Mouse (Mus musculus) urinary bladder, adult 18-20 months (tissue): ENCODE measurements around the gene Anp32a.
A peak's percentile ranks its signal among the peaks of the same experiment; 100 is the strongest.

ENCODE experiments used
- DNase-seq, 2 experiments: peaks; one replicate each; pipeline ENCODE4 v3.0.0; 2022; ENCODE audit warnings: low spot score in 2 of 2, mixed read lengths in 2 of 2

Gene Anp32a

DNA sequence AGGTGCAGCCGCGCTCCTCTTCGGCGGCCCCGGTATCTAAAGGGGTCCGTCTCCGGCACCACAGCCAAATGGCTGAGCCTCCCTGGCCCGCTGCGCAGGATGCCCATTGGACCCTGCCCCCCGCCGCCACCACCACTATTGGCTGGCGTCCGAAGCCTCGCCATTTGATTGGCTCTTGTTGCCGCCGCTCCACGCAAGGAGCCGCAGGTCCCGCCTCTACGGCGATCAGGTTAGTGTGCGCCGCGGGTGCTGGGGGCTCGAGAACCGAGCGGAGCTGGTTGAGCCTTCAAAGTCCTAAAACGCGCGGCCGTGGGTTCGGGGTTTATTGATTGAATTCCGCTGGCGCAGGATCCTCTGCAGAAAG, at the start of gene Anp32a:
Gene Anp32a (plus strand): TSS at position 171 of the 364 bp plus-strand sequence.
- peak; percentile 97 to 98 for DNase-seq

DNA sequence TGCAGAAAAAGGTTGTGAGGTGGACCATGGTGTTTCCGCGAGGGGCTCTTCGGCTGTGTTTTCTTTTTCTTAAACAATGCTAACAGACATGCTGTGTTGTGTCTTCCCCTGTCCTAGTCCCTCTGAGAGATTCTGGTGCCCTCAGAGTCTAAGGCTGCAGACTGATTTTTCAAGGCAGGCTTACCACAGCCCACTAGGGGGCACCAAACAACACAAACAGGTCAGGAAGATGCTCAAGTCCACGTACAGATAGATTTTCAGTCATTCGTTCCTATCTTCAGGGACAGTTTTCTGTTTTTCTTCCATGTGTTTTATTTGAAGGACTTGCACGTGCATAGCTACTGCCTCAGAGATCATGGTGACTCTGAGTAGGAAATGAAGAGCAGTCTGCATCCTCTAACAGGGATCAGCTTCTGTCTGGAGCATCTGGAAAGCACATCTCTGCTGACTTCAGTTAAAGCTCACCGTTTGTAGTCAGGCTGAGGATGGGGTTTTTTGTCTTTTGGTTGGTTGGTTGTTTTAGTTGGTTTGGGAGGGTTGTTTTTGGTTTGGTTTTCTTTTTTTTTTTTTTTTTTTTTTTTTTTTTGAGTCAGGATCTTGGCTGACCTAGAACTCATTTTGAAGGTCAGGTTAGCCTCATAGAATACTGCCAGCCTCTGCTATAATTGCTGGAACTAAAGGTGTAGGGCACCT, 45.9 kb upstream of the Anp32a start:
- peak; percentile 52 to 56 for DNase-seq

DNA sequence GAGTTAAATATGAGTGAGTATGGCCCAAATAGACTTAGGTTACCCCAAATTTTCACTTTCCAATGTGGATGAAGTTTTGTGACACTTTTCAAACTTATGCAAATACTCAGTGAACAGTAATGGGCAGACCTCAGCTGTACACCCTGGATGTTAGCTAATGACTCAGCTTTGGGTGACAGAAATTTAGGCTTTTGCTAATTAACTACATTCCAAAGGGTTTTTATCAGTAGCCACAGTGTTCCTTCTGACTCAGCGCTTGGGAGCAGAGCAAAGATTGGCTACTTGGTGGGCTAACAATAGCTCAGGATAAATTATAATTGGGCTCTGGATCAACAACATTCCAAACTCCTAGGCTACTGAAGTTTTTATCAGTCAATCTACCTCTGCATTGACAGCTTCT, 44.2 kb upstream of the Anp32a start:
- DNase-seq, result no peak

DNA sequence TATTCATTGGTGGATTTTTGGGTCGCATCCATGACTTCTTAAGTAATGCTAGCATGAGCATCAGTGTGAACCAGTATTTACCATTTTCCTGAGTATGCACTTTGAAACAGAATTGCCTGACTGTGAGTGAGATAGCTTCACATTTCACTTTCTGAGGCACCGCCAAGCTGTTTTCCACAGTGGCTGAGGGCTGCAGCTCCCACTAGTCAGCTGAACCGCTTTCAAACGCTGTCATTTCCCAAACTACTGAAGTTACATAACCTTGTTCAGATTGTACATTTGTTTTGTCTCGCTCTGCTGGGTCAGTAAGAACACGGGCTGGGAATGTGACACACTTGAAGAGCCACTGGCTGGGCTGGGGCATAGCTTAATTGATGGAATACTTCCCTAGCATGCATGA, 25.5 kb upstream of the Anp32a start:
- no peak for DNase-seq

DNA sequence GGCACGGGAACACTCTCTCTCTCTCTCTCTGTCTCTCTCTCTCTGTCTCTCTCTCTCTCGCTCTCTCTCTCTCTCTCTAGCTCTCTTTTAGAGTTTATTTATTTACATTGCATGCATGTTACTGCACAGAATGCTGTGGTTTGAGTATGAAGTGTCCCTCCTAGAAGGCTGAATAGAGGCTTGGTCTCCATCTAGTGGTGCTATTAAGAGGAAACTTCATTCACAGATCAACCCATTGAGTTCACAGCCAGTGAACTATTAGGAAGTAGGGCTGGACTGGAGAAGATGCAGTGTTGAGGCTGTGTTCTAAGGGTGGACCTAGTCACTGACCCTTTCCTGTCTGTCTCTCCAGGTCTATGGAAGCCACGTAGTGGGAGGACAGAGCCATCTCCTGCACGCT, 22.4 kb upstream of the Anp32a start:
- no peak for DNase-seq

DNA sequence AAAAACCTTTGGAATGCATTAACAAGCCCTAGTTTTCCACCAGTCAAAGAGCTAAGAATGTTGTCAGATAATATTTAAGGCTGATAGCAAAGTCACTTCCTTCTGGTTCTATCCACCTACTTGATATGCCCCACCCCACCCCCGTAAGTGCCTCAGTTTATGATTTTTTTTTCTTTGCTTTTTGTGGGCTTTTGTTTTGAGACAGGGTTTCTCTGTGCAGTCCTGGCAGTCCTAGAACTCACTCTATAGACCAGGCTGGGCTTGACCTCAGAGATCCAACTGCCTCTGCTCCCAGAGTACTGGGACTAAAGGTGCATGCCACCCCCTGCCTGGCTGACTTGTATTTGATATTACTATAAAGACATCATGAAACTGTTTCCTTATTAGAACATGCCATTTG, 17.3 kb upstream of the Anp32a start:
- DNase-seq, result no peak

DNA sequence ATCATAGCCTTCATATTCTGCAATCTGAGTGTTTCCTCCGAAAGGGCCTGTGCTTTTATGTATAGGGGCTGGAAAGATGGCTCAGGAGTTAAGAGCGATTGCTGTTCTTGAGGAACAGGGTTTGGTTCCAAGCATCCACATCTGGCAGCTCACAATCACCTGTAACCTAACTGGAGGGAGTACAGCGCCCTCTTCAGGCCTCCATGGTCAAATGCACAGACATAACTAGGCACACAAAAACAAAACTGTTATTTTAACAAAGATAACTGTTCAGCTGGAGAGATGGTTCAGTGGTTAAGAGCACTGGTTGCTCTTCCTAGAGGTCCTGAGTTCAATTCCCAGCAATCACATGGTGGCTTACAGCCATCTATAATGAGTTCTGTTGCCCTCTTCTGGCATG, 15.1 kb upstream of the Anp32a start:
- DNase-seq, result no peak

DNA sequence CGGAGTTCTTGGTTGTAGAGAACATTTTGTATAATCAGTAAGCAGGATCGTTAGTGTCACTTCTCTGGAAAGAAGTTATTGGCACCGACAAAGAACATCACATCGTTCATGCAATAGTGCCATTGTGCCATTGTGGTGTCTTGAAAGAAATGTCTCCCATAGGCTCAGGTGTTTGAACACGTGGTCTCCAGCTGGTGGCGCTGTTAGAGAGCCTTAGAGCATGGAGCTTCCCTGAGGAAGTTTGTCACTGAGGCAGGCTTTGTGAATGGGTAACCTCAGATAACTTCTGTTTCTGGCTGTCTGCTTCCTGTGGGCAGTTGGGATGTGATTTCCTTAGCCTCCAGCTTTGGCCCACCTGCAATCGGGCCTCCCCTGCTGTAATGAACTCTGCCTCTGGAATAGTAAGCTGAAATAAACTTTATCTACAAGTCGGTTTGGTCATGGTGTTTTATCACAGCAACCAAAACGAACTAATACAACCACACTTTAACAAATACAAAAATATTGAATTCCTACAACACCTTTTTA, 6.7 kb upstream of the Anp32a start:
- DNase-seq, result no peak

DNA sequence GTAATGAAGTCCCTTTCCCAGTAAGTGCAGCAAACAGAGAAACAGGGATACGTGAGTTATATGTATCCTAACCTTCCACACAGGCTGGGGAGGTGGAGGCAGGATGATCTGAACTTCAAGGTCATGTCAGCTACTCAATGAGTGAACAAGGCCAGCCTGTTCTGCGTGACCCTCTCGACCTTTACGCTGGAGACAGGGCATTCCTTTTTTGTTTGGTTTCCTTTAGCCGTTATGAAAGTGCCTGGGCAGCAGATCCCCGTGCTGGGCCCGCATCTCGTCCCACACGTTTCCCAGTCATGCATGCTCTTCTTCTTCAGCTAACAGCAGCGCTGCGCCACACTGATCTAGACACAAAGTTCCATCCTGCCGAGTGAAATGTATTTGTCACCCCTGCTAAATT, 5.7 kb upstream of the Anp32a start:
- DNase-seq, result no peak

DNA sequence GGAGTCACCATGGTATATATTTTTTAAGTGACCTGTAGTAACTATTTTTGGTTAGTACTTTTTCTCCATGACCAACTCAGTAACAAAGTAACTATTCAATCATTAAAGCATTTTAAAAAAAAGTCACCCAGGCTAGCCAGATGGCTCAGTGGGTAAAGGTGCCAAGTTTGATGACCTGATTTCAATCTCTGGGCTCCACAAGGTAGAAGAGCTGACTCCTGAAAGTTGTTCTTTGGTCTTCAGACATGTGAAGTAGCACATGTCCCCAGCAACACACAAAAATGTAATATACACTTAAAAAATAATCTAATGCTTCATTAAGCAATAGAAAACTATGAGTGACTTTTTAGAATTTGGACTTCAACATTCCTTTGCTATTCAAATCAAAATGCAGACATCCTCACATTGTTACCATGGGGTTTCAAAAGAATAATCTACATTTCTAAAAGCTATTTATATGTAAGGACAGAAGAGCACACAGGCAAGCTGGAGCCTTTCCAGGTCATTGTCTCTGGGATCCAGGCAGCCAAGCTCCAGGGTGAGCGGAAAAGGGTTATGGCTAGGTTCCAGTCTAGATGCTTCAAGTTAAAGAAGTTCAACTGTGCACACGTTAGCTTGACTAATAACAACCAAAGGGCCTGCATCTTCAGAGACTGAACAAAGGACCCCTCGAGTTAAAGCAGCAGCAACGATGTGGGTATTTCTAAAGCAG, 3.0 kb upstream of the Anp32a start:
- DNase-seq, result no peak

DNA sequence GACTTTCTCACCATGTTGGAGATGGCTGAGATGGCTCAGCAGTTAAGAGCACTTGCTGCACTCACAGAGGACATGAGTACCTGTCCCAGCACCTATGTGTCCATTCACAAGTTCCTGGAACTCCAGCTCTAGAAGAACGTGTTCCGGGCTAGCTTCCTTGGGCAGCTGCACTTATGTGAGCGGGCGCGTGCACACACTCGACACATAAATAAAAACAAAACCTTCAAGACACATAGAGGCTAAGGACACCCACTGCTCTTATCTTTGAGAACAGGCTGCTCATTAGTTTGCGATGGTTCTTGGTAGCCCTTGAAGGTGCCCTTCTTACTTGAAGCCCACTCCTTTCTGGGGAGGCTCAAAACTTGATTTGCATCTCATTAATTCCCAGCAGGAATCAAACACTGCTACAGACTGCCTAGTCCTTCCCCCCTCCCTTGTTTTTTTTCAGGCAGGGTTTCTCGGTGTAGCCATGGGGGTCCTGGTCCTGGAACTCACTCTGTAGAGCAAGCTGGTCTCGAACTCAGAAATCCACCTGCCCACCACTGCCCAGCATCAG, 2.4 kb upstream of the Anp32a start:
- DNase-seq, result no peak

DNA sequence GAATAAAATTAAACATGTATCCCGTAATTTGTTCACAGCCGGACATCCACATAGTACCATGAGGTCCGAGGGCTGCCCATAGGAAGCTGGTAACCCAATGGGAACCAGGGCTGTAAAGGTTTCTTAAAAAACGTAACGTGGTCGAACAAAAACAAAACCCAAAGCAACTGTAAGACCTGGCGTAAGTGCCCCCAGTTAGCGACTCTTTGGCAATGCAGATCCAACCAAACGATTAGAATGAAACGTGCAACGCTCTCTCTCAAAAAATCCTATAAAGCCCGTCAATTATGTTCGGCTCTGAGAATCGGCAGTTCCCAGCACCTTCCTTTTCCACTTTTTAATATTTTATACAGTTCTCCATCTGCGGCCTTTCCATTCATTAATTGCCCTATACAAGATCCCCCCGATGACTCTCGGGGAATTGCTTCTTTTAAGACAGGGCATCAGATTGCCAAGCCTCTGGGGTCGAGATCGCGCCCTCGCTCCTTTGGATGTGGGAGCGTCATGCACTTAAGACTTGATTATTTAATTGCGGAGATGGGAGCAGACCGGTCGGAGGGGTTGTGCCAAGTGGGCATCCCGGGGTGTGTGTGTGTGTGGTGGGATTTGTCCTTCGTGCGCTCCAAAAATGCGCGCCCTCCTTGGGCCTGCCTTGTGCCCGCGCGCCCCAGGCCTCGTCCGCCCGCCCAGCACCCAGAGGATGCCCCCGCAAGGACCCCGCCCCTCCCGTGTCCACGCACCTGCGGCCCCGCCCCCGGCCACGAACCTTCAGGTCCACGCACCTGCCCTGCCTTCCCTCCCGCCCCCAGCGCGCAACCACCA, 581 bp upstream of the Anp32a start:
- no peak for DNase-seq

DNA sequence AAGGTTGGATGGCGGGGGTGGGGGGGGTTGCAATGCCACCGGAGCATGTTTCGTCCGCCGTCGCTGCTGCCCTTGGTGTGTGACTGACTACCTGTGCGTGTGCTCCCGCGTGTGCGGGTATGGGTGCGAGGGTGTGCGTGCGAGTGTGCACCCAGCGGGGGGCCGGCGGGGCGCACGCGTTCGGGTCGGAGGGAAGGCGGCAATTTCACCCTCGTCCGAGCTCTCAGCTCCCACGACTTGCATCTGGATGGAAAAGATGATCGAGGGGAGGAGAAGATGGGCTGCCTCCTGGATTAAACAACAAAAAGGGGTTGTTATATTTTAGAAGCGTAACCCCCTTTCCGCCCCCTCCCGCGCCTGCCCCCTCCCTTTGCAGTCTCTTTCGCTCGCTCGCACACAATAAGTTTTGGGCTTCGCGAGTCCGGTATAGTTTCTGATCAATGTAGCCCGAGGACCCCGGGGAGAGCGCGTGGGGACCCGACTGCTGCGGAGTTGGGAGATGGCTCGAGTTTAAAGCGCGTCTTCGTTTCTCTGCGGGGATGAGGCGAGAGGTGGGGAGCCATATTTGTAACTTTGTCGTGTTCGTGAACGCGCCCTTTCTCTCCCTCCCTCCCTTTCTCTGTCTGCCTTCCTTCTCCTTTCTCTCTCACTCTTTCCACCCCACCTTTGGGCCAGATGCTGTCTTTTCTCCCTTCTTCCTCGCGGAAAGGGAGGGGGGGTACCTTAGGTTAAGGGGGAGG, 778 bp downstream of the Anp32a start:
- peak in 1 of 2 experiments; percentile 43 for DNase-seq

DNA sequence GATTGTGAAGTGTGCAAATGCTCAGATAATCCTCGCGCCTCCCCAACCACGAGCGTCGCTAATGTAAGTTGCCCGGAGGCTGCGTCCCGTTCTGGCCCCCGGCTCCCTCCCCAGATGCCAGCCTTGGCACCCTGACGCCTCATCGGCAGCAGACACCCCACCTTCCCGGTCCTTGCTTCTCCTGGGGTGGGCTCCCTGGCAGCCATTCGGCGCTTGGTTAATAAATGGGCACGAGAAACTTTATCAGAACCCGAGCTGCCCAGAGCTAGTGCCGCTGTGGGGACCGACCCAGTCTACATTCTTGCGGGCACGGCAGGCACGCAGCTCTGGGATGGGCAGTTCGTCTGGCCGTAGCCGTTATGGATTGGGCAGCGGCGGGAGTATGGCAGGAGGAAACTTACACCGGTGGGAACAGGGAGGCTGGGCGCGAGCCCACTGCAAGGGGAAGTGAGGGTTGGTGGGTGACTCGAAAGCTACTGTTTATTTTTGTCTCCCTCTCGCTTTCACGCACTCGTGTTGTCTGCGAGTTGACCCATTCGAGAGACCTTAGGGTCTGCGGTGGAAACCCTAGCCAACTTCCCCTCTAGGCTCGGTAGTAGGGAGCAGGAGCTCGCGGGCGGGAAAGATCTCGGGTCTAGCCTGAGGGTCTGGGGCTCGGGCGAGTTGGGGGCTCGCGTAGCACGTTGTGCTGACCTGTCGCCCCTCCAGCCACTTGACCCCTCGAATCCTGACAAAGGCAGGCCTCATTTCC, 1.5 kb downstream of the Anp32a start:
- DNase-seq, result peak; percentile 41 to 80

DNA sequence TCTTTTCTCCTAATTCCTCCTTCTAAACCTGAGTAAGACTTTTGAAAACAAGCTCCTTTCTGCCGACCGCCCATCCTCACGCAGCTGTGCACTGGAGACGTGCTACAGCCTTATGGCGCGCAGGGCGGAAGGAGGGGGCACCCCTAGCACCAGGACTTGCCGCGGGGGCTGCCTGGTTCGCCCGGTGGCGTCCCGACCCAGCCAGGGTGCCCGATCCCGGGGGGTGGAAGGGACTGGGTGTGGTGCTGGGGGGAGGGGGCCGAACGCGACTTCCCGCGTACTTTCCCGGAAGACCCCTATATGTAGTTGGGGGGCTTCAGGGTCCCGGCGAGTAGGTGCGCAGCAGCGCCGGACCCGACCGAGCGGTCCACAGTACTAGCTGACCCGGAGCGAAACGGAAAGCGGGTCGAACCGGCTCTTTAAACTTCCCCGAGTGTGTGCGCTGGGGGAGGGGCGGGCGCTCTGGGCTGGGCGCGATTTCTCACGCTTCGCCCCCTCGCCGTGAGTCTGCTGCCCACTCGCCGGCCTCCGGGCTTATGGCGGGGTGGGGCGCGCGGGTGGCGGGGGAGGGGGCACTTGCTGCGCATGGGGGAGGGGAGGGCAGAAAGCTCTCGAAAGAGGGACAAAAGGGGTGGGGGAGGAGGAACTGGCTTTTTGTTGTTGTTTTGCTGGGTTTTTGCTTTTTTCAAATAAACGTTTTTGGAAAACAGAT, 2.3 kb downstream of the Anp32a start:
- peak in 1 of 2 experiments; percentile 62 for DNase-seq

DNA sequence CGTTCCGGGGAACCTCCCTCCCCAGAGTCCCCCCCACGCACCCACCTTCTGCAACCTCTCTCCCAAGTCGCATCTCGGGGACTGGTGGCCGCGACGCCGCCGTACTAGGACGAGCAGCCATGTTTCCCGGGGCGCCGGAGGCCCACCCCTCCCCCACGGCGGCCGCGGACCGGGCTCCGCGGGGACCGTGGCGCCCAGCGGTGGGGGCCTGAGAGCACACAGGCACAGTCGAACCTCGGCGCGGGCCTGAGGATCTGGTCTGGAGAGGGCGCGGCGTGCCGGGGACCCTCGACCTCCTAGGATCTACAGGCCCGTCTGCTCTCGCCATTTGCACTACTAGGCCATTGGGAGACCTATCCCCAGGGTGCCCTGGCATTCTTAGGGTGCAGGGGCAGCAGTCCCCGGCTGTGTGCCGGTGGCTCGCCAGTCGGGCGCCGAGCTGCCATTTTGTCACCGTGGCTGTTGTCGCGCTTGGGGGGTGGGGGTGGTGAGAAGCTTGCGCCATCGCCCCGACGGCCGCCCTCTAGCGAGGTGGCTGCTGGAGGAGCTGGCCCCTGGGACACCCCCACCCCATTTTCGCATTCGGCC, 2.9 kb downstream of the Anp32a start:
- DNase-seq, result peak; percentile 50 to 71

DNA sequence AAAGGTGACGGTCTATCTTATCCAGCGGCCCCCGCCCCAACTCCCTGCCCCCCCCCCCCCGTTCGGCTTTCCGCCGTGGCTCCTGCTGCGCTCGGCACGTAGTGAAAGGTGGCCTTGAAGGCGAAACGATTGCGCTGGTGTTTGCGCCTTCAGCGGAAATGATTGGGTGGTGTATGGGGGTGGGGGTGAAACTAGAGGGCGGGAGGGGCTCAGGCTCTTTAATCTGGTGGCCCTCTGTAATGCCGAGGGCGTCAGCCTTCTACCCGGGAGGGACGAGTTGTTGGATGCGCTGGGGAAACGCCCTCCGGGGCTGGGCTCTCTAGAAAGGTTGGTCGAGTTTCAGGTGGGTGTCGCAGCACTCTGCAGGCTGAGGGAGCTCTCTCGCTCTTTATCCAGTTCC, 3.5 kb downstream of the Anp32a start:
- DNase-seq, result peak; percentile 54 to 63

DNA sequence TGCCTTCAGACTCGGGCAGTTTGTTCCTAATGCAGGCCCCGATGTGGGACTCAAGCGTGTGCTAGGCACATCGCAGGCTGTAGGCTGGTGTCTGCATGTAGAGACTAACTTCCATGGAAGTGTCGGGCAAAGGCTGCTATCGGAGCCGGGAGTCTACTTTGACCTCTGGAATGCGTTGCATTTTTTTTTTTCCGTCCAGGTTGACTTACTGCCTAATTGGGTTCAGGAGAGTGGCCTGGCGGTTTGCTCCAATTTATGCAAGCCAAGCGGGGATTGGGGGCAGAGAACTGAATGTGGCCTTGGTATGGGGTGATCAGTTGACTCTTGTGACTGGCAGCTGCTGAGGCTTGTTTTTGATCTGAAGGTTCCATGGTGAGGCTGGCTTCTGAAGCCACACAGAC, 4.0 kb downstream of the Anp32a start:
- DNase-seq, result no peak

DNA sequence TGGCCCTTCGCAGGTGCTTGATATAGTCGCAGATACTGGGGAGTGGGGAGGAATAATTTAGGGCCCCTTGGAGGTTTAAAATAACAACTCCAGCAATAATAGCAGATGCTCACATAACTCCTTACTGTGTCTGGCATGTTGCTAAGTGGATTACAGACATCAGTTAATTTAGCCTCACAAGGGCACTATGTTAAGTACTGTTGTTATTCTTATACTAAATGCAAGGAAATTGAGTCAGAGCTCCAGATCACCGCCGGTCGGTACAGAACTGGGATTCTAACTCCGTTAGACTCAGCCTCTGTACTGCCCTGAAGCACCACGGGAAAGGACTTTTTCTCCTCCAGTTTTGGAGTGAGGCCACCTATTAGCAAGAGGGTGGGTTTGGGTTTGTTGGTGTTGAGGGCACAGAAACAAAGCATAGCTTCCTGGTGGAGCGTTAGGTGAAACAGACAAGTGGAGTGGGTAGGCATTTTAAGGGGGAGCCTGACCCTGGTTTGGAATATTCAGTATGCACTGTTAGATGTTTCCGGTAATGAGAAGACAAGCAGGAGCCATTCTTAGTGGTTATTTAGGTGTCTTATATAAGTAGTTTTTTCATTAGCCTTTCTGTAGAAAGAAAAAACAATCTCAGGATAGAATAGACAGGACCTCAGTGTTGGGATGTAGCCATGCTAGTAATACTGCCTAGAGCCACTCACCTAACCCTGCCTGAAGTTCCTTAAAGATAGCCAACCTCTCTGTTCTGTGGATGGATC, 4.7 kb downstream of the Anp32a start:
- DNase-seq, result no peak
